Mouse (Mus musculus) frontal cortex, adult 2 months (tissue): ENCODE measurements around the gene Cnn2. TPM values are rescaled to one million over a fixed set of nuclear protein-coding genes. Genes with fewer than 3 reads are reported as not detected.
"Not testable (repeated sequence)": the region's sequence is repeated elsewhere in the genome, so short reads cannot be mapped to it uniquely, and the experiment has no call there.

Experiments
- DNase-seq, 2 experiments: peaks; one replicate each; pipeline ENCODE4 v3.0.0; 2022; ENCODE audit warnings: low spot score in 1 of 2; ENCODE audit errors: extremely low spot score in 1 of 2
- polyA plus RNA-seq: library from polyadenylated mRNA; depleted of rRNA; stranded (reverse); fragments of >200 nt; gene quantifications from 2 replicates; pipeline ENCODE4 v1.2.3, GENCODE M21; 2012; rRNA removed

Cnn2 gene
- polyA plus RNA-seq, 1 experiment: 10.4 TPM

DNA sequence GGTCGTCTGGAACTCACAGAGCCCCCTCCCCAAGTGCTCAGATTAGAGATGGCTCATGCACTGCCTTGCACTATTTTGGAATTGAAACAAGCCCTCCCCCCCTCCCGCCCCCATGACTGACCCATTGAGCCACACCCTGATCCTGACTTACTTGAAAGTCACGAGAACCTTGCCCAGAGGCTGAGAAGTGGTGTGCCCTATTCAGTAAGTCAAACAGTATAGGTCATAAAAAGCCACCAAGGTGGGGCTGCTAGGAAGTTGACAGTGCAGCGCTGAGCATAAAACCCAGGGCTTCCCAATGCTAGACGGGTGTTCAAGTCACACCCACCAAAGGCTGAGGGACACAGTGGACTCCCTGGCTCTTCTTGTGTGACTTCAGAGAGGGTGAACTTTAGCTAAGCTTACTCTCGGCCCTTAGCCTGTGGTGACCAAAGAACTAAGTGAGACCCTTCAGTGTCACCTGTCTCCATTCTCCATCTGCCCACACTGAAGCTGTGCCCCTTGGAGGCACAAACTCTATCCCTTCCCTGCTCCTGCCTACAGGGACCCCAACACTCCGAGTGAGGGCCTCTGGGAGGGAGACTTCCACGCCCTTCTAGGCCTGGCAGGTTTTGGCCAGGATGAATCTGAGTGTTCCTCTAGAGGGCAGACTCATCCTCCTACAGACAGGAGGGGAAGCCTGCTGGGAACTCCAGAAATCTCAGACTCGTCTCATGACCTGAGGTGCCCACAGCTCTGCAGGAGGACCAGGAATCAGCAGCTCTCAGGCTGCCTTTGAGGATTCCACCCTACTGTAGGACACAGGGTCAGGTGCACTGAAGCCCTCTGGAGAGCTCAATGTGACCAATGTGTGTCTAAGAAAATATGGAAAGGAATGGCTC is 45.4 kb downstream of the Cnn2 start:
- peak in 1 of 2 experiments; percentile 50 for DNase-seq

- no peak for DNase-seq
Observed at GRCm38 (mm10) chr10:80035148-80035547, 46.8 kb downstream of the Cnn2 start.

DNA sequence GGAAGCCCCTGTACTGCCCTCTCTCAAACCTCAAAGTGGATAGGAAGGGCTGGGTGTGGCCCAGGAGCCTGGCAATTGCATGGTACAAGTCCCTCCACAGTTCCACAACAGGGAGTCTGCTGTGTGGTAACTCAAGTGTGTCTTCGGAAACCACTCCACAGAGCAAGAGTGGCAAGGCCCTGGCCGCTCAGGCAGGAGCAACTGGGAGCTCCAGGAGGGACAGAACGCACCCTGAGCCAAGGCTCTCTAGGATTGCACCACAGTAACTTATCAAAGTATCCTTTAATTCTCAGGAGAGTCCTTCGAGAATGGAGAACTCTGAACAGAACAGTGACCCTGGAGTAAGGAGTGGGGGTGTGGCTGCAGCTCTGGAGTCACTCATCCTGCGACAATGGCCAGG is 47.3 kb downstream of the Cnn2 start:
- no peak for DNase-seq

GRCm38 (mm10) chr10:80036832-80037231 is 48.4 kb downstream of the Cnn2 start:
- no peak for DNase-seq

DNA sequence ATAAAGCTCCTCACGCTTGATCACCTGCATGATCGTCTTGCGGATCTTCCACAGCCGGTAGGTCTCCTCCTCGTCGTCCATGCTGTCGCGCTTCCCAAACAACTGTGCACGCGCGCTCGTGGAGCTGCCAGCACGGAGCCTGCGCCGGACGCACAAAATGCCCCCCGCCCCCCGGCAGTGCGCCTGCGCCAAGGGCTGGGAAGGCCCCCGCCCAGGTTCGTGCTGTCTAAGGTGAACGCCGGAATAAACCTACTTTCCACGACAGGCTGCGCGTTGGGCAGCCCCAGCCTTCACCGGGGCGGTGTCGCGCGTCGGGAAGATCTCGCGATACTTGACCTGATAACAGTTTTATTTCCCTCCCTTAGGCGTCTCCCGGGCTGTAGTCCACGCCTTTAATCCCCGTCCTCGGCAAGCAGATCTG is 51.2 kb downstream of the Cnn2 start, which contains the start of gene Polr2e:
TSS of gene Polr2e (minus strand) at position 237 of the 421 bp plus-strand sequence.
- DNase-seq: peak; percentile 97 to 99

GRCm38 (mm10) chr10:80041409-80042060 is 53.2 kb downstream of the Cnn2 start:
- not testable (repeated sequence) for DNase-seq

- DNase-seq: no peak
Observed at GRCm38 (mm10) chr10:80044087-80044486, 55.7 kb downstream of the Cnn2 start.

DNA sequence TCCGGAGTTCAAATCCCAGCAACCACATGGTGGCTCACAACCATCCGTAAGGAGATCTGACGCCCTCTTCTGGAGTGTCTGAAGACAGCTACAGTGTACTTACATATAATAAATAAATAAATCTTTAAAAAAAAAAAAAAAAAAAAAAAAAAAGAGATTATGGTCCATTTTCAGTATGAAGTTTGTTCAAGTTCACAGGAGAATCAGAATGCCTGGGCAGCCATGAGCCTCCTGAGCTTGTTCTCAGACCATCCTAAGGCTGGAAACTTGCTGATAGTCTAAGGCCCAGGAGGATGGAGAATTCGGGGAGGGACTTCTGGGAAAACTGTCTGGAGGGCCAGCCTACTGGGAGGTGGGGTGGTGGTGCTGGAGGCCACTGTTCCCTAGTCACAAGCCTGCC is 57.0 kb downstream of the Cnn2 start:
- not testable (repeated sequence) for DNase-seq

Other genes starting within 250 kb of the Cnn2 start
- 60.7 and 62.2 TPM in 2 replicates for gene Polrmt, start 242.0 kb upstream of the Cnn2 start, polyA plus RNA-seq
- gene Fgf22, start 233.5 kb upstream of the Cnn2 start, polyA plus RNA-seq: 6.2 and 6.9 TPM in 2 replicates
- gene Rnf126, start 221.6 kb upstream of the Cnn2 start, polyA plus RNA-seq: 140 and 166 TPM in 2 replicates
- 5.6 and 7.0 TPM in 2 replicates for gene Fstl3, start 211.3 kb upstream of the Cnn2 start, polyA plus RNA-seq
- gene Prss57, start 197.6 kb upstream of the Cnn2 start, polyA plus RNA-seq: 1.00 and 1.1 TPM in 2 replicates
- 325 and 370 TPM in 2 replicates for gene Palm, start 195.0 kb upstream of the Cnn2 start, polyA plus RNA-seq
- gene Misp, start 167.6 kb upstream of the Cnn2 start, polyA plus RNA-seq: 0.40 and 0.71 TPM in 2 replicates
- gene Ptbp1, start 134.2 kb upstream of the Cnn2 start, polyA plus RNA-seq: 59.5 and 71.5 TPM in 2 replicates
- gene Prtn3, start 114.1 kb upstream of the Cnn2 start, polyA plus RNA-seq: 5.8 and 6.7 TPM in 2 replicates
- 124 and 134 TPM in 2 replicates for gene Plppr3, start 114.0 kb upstream of the Cnn2 start, polyA plus RNA-seq
- 0.27 TPM in 1 of 2 replicates, not detected in the other for gene Elane, start 102.3 kb upstream of the Cnn2 start, polyA plus RNA-seq
- 1.1 and 3.5 TPM in 2 replicates for gene Cfd, start 97.7 kb upstream of the Cnn2 start, polyA plus RNA-seq
- 75.9 and 80.7 TPM in 2 replicates for gene Med16, start 79.7 kb upstream of the Cnn2 start, polyA plus RNA-seq
- not detected in 2 replicates for gene Gm26602, start 77.7 kb upstream of the Cnn2 start, polyA plus RNA-seq
- 10.7 and 11.8 TPM in 2 replicates for gene Kiss1r, start 71.6 kb upstream of the Cnn2 start, polyA plus RNA-seq
- gene R3hdm4, start 67.4 kb upstream of the Cnn2 start, polyA plus RNA-seq: 380 and 385 TPM in 2 replicates
- 3.6 and 4.1 TPM in 2 replicates for gene Arid3a, start 61.5 kb upstream of the Cnn2 start, polyA plus RNA-seq
- 63.2 and 65.9 TPM in 2 replicates for gene Wdr18, start 28.4 kb upstream of the Cnn2 start, polyA plus RNA-seq
- gene Grin3b, start 17.9 kb upstream of the Cnn2 start, polyA plus RNA-seq: 0.17 and 0.38 TPM in 2 replicates
- gene Tmem259, start 4.3 kb upstream of the Cnn2 start, polyA plus RNA-seq: 181 and 193 TPM in 2 replicates
- 12.4 and 13.0 TPM in 2 replicates for gene Abca7, start 7.9 kb downstream of the Cnn2 start, polyA plus RNA-seq
- gene Arhgap45, start 28.1 kb downstream of the Cnn2 start, polyA plus RNA-seq: 5.3 and 7.1 TPM in 2 replicates
- gene Polr2e, start 51.2 kb downstream of the Cnn2 start, polyA plus RNA-seq: 200 and 205 TPM in 2 replicates
- gene Gpx4, start 58.6 kb downstream of the Cnn2 start, polyA plus RNA-seq: 867 and 914 TPM in 2 replicates
- gene Sbno2, start 117.0 kb downstream of the Cnn2 start, polyA plus RNA-seq: 26.6 TPM in 2 replicates
- 93.8 and 96.3 TPM in 2 replicates for gene Stk11, start 127.2 kb downstream of the Cnn2 start, polyA plus RNA-seq
- gene Atp5d, start 150.0 kb downstream of the Cnn2 start, polyA plus RNA-seq: 606 and 673 TPM in 2 replicates
- 252 and 288 TPM in 2 replicates for gene Cbarp, start 152.3 kb downstream of the Cnn2 start, polyA plus RNA-seq
- gene Midn, start 159.7 kb downstream of the Cnn2 start, polyA plus RNA-seq: 36.5 and 43.7 TPM in 2 replicates
- 212 and 226 TPM in 2 replicates for gene Cirbp, start 177.4 kb downstream of the Cnn2 start, polyA plus RNA-seq
- 14.3 and 15.8 TPM in 2 replicates for gene 1600002K03Rik, start 184.4 kb downstream of the Cnn2 start, polyA plus RNA-seq
- gene Efna2, start 190.9 kb downstream of the Cnn2 start, polyA plus RNA-seq: 8.2 and 10.2 TPM in 2 replicates
- gene Mum1, start 237.8 kb downstream of the Cnn2 start, polyA plus RNA-seq: 32.4 and 37.9 TPM in 2 replicates